Mouse (Mus musculus) erythroblast, embryonic 14.5 days (primary cell): ENCODE data around the gene Cux1.

Source experiments
- GATA1 ChIP-seq: IDR thresholded peaks from 2 replicates; pipeline ENCODE4 v1.6.1; 2012; ENCODE audit warnings: low read length, inconsistent platforms, mixed read lengths
- TAL1 ChIP-seq: IDR thresholded peaks from 3 replicates; pipeline ENCODE4 v1.6.1; 2012; ENCODE audit warnings: low read length, inconsistent platforms, mixed read lengths

DNA sequence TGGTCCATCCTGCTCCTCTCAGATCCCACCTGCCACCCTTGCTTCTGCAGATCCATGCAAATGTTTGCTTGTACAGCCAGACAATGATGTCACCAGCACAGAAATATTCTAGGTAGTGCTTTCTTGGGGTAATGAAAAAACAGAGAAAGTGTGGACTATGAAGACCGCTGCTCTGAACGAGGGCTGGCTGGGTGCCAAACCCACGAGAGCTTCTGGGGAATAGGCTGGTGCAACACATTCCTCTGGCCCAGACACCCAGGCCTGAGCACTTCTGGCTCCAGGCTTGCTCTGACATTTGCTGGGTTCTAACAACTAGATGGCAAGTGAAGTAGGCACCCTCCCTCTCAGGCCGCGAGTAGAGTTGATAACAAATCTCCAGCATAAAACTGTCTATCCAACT is 11.6 kb downstream of the Cux1 start:
- TF ChIP-seq TAL1 (no peak), GATA1 (no peak)
